Mouse (Mus musculus) layer of hippocampus, adult 9-11 months (tissue): ENCODE data around the gene Cryaa.
"Not testable (repeated sequence)": the region's sequence is repeated elsewhere in the genome, so short reads cannot be mapped to it uniquely, and the experiment has no call there.

ENCODE experiments used
- DNase-seq: peaks from one replicate; pipeline ENCODE4 v3.0.0; 2022

Gene Cryaa

GRCm38 (mm10) chr17:31660661-31661250 lies 16.9 kb upstream of the Cryaa start:
- DNase-seq = peak; percentile 90

GRCm38 (mm10) chr17:31662855-31663254 lies 14.8 kb upstream of the Cryaa start:
- no peak for DNase-seq

- DNase-seq = peak; percentile 75
These were observed 12.8 kb upstream of the Cryaa start for GRCm38 (mm10) chr17:31664760-31665159.

- DNase-seq = no peak
These were observed 9.3 kb upstream of the Cryaa start for GRCm38 (mm10) chr17:31668306-31668705.

- no peak for DNase-seq
These were observed 7.4 kb upstream of the Cryaa start for GRCm38 (mm10) chr17:31670163-31670562.

GRCm38 (mm10) chr17:31671698-31672097 lies 5.9 kb upstream of the Cryaa start:
- DNase-seq = no peak

- DNase-seq = no peak
These were observed 5.3 kb upstream of the Cryaa start for GRCm38 (mm10) chr17:31672279-31672678.

GRCm38 (mm10) chr17:31674426-31674825 lies 3.2 kb upstream of the Cryaa start:
- peak; percentile 87 for DNase-seq

- DNase-seq = no peak
These were observed 2.8 kb downstream of the Cryaa start for GRCm38 (mm10) chr17:31680450-31680849.

- peak; percentile 82 for DNase-seq
These were observed 8.1 kb downstream of the Cryaa start for GRCm38 (mm10) chr17:31685514-31686224.

- no peak for DNase-seq
These were observed 8.6 kb downstream of the Cryaa start for GRCm38 (mm10) chr17:31686225-31686564.

- DNase-seq = no peak
These were observed 10.5 kb downstream of the Cryaa start for GRCm38 (mm10) chr17:31688112-31688511.

GRCm38 (mm10) chr17:31689606-31690005 lies 12.0 kb downstream of the Cryaa start:
- no peak for DNase-seq

GRCm38 (mm10) chr17:31692918-31693317 lies 15.3 kb downstream of the Cryaa start:
- no peak for DNase-seq

- DNase-seq = peak; percentile 73
These were observed 15.9 kb downstream of the Cryaa start for GRCm38 (mm10) chr17:31693330-31694022.

- no peak for DNase-seq
These were observed 16.4 kb downstream of the Cryaa start for GRCm38 (mm10) chr17:31694023-31694376.

GRCm38 (mm10) chr17:31694949-31695348 lies 17.3 kb downstream of the Cryaa start:
- no peak for DNase-seq

GRCm38 (mm10) chr17:31695356-31695755 lies 17.7 kb downstream of the Cryaa start:
- DNase-seq = not testable (repeated sequence)

- DNase-seq = no peak
These were observed 20.7 kb downstream of the Cryaa start for GRCm38 (mm10) chr17:31698347-31698746.

- no peak for DNase-seq
These were observed 25.8 kb downstream of the Cryaa start for GRCm38 (mm10) chr17:31703276-31703980.

GRCm38 (mm10) chr17:31705271-31706020 lies 27.8 kb downstream of the Cryaa start:
- peak; percentile 59 for DNase-seq

- no peak for DNase-seq
These were observed 31.6 kb downstream of the Cryaa start for GRCm38 (mm10) chr17:31709121-31709741.
